Mouse (Mus musculus) lung, adult 2 months (tissue): ENCODE results near the gene Dnah7b.
"Not testable (repeated sequence)": the region's sequence is repeated elsewhere in the genome, so short reads cannot be mapped to it uniquely, and the experiment has no call there.

ENCODE experiments used
- CTCF ChIP-seq: fragments of 200-500 bp; IDR thresholded peaks from 2 replicates; pipeline ENCODE4 v1.5.1; 2011; ENCODE audit warnings: mild to moderate bottlenecking, low read length, control low read depth; ENCODE audit not compliant: insufficient read depth
- POLR2A ChIP-seq: fragments of 200-500 bp; IDR thresholded peaks from 2 replicates; pipeline ENCODE4 v1.6.1; 2011; ENCODE audit warnings: low read depth, mild to moderate bottlenecking, control low read depth, low read length, borderline replicate concordance; ENCODE audit errors: extremely low read depth

DNA sequence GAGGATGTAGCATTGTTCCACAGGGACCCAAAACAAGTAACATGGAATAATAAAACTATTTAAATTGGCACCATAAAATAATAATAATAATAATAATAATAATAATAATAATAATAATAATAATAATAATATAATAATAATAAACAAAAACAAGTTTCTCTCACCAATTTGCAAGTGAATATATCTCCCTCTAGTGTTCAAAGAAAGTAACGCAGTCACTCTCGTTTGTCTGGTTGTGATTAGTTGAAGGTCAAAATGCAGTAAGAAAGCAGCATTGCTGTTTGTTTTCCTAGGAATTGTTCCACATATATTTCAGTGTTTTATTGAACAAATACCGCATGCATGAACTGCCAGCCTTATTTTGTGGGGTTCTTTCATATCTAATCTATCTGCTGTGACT, 350.8 kb downstream of the Dnah7b start:
- TF ChIP-seq POLR2A, CTCF: not testable (repeated sequence)
